Mouse (Mus musculus) erythroblast, embryonic 14.5 days (primary cell): ENCODE data around the gene Mob1b.

Source experiments
- GATA1 ChIP-seq: IDR thresholded peaks from 2 replicates; pipeline ENCODE4 v1.6.1; 2012; ENCODE audit warnings: low read length, inconsistent platforms, mixed read lengths
- TAL1 ChIP-seq: IDR thresholded peaks from 3 replicates; pipeline ENCODE4 v1.6.1; 2012; ENCODE audit warnings: low read length, inconsistent platforms, mixed read lengths

DNA sequence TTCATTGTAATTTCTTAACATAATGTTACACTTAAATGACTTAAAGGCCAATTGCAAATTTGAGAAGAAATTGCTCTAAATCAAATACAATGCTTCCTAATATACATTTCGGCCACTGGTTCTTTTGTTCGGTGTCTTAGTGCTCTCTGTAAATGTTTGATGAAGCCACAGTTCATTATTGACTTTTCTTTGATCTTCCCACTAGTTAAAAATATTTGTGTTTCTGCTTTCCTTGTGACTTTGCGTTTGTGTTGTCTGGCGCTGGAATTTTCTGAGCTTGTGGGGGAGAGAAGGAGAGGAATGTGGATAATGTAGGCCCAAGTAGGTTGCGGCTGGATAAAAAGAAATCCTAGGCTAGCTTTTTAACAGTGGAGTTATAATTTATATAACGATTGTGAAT lies 76.5 kb downstream of the Mob1b start:
- no peak for TF ChIP-seq GATA1
- TF ChIP-seq TAL1, result no peak
